Mouse (Mus musculus) C2C12 (cell line): ENCODE results near the gene 4921524J17Rik. TPM values are rescaled to one million over a fixed set of nuclear protein-coding genes. Genes with fewer than 3 reads are reported as not detected.

Experiments
- H3K27me3 ChIP-seq: one replicate; pipeline ENCODE4 v1.6.1; 2011; ENCODE audit not compliant: control insufficient read depth, insufficient read depth, insufficient read length
- H3K36me3 ChIP-seq: one replicate; pipeline ENCODE4 v1.6.1; 2011; ENCODE audit not compliant: control insufficient read depth, insufficient read depth
- H3K4me3 ChIP-seq: one replicate; pipeline ENCODE4 v1.5.1; 2011; ENCODE audit warnings: mild to moderate bottlenecking, control low read depth; ENCODE audit not compliant: poor library complexity, insufficient read depth, severe bottlenecking
- H3K79me2 ChIP-seq: one replicate; pipeline ENCODE4 v1.6.1; 2011; ENCODE audit not compliant: control insufficient read depth, insufficient read depth
- H3K79me3 ChIP-seq: one replicate; pipeline ENCODE4 v1.6.1; 2011; ENCODE audit warnings: low read depth, control low read depth
- H3ac ChIP-seq: one replicate; pipeline ENCODE3; 2011; ENCODE audit warnings: low read depth; ENCODE audit not compliant: control insufficient read depth, insufficient read length
- CEBPB ChIP-seq: IDR thresholded peaks from one replicate; pipeline ENCODE4 v1.6.1; 2011; ENCODE audit warnings: low read depth, mild to moderate bottlenecking, control low read depth, moderate library complexity
- CTCF ChIP-seq: IDR thresholded peaks from one replicate; pipeline ENCODE4 v1.5.1; 2011; ENCODE audit not compliant: control insufficient read depth, insufficient read depth, insufficient read length
- FOSL1 ChIP-seq: IDR thresholded peaks from one replicate; pipeline ENCODE4 v1.8.0; 2011; ENCODE audit warnings: mild to moderate bottlenecking, low read length; ENCODE audit not compliant: poor library complexity, insufficient read depth, severe bottlenecking
- MAX ChIP-seq: IDR thresholded peaks from one replicate; pipeline ENCODE4 v1.6.1; 2011; ENCODE audit warnings: mild to moderate bottlenecking, control low read depth
- MYOD1 ChIP-seq: IDR thresholded peaks from one replicate; pipeline ENCODE4 v1.6.1; 2011; ENCODE audit warnings: low read depth; ENCODE audit not compliant: control insufficient read depth, insufficient read length
- MYOG ChIP-seq: IDR thresholded peaks from one replicate; pipeline ENCODE4 v1.6.1; 2011; ENCODE audit not compliant: control insufficient read depth, insufficient read length; ENCODE audit errors: extremely low read depth
- USF1 ChIP-seq: IDR thresholded peaks from one replicate; pipeline ENCODE4 v1.6.1; 2011; ENCODE audit warnings: low read depth, mild to moderate bottlenecking, control low read depth, moderate library complexity
- polyA plus RNA-seq: library from polyadenylated mRNA; unstranded; fragments of >200 nt; fragmentation: generic; extraction: Trizol; gene quantifications from one replicate; pipeline ENCODE4 v1.2.1, GENCODE M21; 2012; ENCODE audit warnings: missing spikeins

Gene 4921524J17Rik
- polyA plus RNA-seq, 1 experiment, result 5.3 TPM

- TF ChIP-seq FOSL1, result no peak
- TF ChIP-seq USF1, result no peak
- no peak for TF ChIP-seq MYOD1
- Histone ChIP-seq H3K4me3 (no peak overlapping the region), H3ac (no peak overlapping the region), H3K79me3 (no peaks in the 10 kb centered on the region), H3K27me3 (peaks cover 6% of the 10 kb centered on the region), H3K79me2 (no peaks in the 10 kb centered on the region), H3K36me3 (no peaks in the 10 kb centered on the region)
Observed at GRCm38 (mm10) chr8:85364628-85365027, 68.0 kb downstream of the 4921524J17Rik start.

DNA sequence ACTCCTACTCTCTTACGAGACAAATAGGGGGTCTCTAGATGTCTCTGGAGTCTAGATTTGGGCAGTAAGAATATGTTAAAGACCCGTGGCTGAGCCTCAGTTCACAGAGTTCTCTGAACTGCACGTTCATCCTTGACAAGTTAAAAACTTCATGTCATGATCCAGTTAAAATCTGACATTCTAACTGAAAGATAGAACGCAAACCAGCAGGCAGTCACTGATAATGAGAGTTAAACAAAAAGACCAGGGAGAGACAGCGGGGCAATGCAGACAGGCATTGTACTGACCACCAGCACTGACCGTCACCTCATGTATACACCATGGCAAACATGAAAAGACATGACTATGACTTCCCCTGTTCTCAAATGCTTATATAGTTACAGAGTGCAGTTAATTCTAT is 69.2 kb downstream of the 4921524J17Rik start:
- TF ChIP-seq FOSL1 (no peak), MAX (no peak), CTCF (no peak), MYOD1 (no peak), CEBPB (no peak), MYOG (no peak)
- H3ac ChIP-seq, result no peak overlapping the region
- no peak overlapping the region for H3K4me3 ChIP-seq
- peaks cover 10% of the 10 kb centered on the region for H3K27me3 ChIP-seq
- H3K36me3 ChIP-seq, result no peaks in the 10 kb centered on the region
- H3K79me3 ChIP-seq, result no peaks in the 10 kb centered on the region
- no peaks in the 10 kb centered on the region for H3K79me2 ChIP-seq

DNA sequence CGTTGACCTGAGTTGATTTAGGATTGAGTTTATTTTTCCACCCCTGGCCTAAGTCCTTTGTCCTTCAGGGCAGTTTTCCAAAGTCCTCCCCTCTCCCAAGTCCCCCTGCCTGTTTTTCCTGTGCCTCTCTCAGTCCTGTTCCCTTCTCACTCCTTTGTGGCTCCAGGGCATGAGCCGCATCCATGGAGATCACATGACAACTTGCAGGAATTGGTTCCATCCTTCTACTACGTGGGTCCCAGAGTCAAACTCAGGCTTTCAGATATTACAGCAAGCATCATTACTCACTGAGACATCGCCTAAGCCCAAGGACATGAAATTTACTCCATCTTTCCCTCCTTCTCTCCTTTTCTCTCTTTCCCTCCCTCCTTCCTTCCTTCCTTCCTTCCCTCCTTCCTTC is 70.4 kb downstream of the 4921524J17Rik start:
- H3K36me3 ChIP-seq, result no peaks in the 10 kb centered on the region
- no peaks in the 10 kb centered on the region for H3K79me3 ChIP-seq
- peaks cover 10% of the 10 kb centered on the region for H3K27me3 ChIP-seq
- no peak for TF ChIP-seq CTCF
- TF ChIP-seq FOSL1, result no peak
- no peak for TF ChIP-seq MYOG
- no peak for TF ChIP-seq USF1
- H3K79me2 ChIP-seq, result no peaks in the 10 kb centered on the region
- H3K4me3 ChIP-seq, result no peak overlapping the region
- no peak overlapping the region for H3ac ChIP-seq

Other genes starting within 250 kb of the 4921524J17Rik start
- not detected for gene Olfr371, start 206.8 kb downstream of the 4921524J17Rik start, polyA plus RNA-seq
- 41.6 TPM for gene Orc6, start 133.2 kb downstream of the 4921524J17Rik start, polyA plus RNA-seq
- 38.8 TPM for gene Vps35, start 133.0 kb downstream of the 4921524J17Rik start, polyA plus RNA-seq
- gene Mylk3, start 46.5 kb downstream of the 4921524J17Rik start, polyA plus RNA-seq, result not detected
- 27.6 TPM for gene Gpt2, start 59.7 kb upstream of the 4921524J17Rik start, polyA plus RNA-seq
- gene Dnaja2, start 122.5 kb upstream of the 4921524J17Rik start, polyA plus RNA-seq, result 104 TPM